Mouse (Mus musculus): ENCODE results near the gene Vps37d.
"Not testable (repeated sequence)": the region's sequence is repeated elsewhere in the genome, so short reads cannot be mapped to it uniquely, and the experiment has no call there.

Gene Vps37d

DNA sequence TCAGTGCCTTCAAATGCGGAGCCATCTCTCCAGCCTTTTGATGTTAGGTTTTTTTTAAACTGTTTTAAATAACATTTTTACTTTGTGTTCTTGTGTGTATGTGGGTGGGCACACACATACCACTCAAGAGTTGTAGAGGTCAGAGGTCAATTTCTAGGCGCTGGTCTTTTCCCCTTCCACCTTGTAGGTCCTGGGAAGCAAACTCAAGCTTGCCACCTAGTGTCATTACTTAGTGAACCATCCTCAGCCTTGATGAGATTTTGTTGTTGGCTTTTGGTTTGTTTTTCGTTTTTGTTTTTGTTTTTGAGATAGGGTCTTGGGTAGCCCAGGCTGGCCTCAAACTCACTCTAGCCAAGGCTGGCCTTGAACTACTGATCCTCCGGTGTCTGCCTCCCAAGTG lies 2.4 kb downstream of the Vps37d start:
- DNase-seq (ENCODE audit: low read depth, low spot score): no peak

GRCm38 (mm10) chr5:135073349-135074150 lies 4.5 kb downstream of the Vps37d start:
- no peak for DNase-seq (ENCODE audit: low read depth, low spot score)

GRCm38 (mm10) chr5:135072720-135073119 lies 5.3 kb downstream of the Vps37d start:
- no peak for DNase-seq (ENCODE audit: low read depth, low spot score)

- DNase-seq (ENCODE audit: low read depth, low spot score): no peak
These were observed 6.0 kb downstream of the Vps37d start for GRCm38 (mm10) chr5:135072061-135072460.

GRCm38 (mm10) chr5:135070448-135070847 lies 7.6 kb downstream of the Vps37d start:
- DNase-seq (ENCODE audit: low read depth, low spot score): no peak

GRCm38 (mm10) chr5:135066008-135066407 lies 12.1 kb downstream of the Vps37d start:
- no peak for DNase-seq (ENCODE audit: low read depth, low spot score)

- not testable (repeated sequence) for DNase-seq (ENCODE audit: low read depth, low spot score)
These were observed 13.1 kb downstream of the Vps37d start, which contains the start of gene Bud23 for GRCm38 (mm10) chr5:135064909-135065446. Bud23 (minus strand) TSS chr5:135064959.

GRCm38 (mm10) chr5:135064382-135064766 lies 13.7 kb downstream of the Vps37d start:
- DNase-seq (ENCODE audit: low read depth, low spot score): no peak

- peak; percentile 95 for DNase-seq (ENCODE audit: low read depth, low spot score)
These were observed 14.3 kb downstream of the Vps37d start, which contains the start of gene Dnajc30 for GRCm38 (mm10) chr5:135063629-135064381. Dnajc30 (plus strand) TSS chr5:135064202.

GRCm38 (mm10) chr5:135053356-135053755 lies 24.7 kb downstream of the Vps37d start:
- no peak for DNase-seq (ENCODE audit: low read depth, low spot score)

GRCm38 (mm10) chr5:135049268-135049667 lies 28.8 kb downstream of the Vps37d start:
- DNase-seq (ENCODE audit: low read depth, low spot score): not testable (repeated sequence)

DNA sequence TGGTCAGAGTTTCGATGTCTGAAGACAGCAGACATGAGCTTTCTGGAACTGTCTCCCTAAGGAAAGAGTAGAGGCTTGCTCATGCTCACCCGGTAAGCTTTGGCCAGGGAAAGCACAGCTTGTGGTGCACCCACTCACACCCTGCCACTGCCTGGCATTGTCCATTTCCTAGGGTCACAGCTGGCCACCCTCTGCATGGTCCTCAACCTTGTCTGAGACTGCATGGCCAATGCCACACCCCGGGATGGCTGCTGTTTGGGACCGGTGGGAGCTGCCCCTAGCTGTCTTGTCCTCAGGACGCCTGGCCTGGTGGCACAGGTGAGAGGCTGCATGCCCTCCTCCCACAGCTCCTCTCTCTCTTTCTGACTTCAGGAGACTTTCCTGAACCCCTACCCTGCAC lies 29.5 kb downstream of the Vps37d start:
- no peak for DNase-seq (ENCODE audit: low read depth, low spot score)

DNA sequence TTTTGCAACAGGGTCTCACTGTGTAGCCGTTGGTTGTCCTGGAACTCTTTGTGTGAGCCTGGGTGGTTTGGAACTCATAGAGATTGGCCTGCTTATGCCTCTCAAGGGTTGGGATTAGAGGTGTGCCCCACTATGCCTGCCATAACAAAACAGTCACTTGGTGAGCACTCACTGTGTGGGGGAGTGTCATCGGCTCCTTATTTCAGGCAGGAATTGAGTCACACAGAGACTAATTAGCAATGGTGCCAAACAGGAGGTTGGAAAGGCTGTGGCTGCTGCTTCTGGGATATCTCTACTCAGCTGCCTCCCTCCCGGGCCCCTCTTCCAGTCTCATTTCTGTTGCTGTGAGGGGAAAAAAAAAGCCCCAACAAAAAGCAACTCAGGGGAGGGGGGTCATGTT lies 33.5 kb downstream of the Vps37d start:
- DNase-seq (ENCODE audit: low read depth, low spot score): no peak

GRCm38 (mm10) chr5:135042105-135042788 lies 35.8 kb downstream of the Vps37d start:
- DNase-seq (ENCODE audit: low read depth, low spot score): no peak

GRCm38 (mm10) chr5:135040777-135041176 lies 37.3 kb downstream of the Vps37d start:
- DNase-seq (ENCODE audit: low read depth, low spot score): no peak

- DNase-seq (ENCODE audit: low read depth, low spot score): peak; percentile 68
These were observed 38.0 kb downstream of the Vps37d start for GRCm38 (mm10) chr5:135040059-135040458.

- DNase-seq (ENCODE audit: low read depth, low spot score): peak; percentile 43
These were observed 38.5 kb downstream of the Vps37d start for GRCm38 (mm10) chr5:135039541-135039940.

DNA sequence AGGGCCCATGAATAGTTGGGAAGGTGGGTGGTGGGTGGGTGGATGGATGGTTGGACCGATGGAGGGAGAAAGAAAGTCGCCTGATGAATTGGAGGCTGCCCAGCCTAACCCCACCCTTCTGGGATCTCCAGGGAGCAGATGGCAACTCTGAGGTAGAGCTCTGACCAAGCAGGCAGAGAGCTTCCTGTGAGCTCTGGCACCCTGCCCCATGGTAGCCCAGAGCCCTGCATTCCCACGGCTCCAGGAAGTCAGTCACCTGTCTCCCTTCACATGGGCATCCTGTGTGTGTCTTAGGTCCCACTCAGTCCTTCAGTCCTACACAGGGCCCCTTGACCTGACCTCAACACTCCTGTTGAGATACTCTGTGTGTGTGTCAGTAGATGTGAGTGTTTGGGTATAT lies 40.1 kb downstream of the Vps37d start:
- DNase-seq (ENCODE audit: low read depth, low spot score): no peak

GRCm38 (mm10) chr5:135035608-135036359 lies 42.3 kb downstream of the Vps37d start:
- DNase-seq (ENCODE audit: low read depth, low spot score): peak; percentile 81

DNA sequence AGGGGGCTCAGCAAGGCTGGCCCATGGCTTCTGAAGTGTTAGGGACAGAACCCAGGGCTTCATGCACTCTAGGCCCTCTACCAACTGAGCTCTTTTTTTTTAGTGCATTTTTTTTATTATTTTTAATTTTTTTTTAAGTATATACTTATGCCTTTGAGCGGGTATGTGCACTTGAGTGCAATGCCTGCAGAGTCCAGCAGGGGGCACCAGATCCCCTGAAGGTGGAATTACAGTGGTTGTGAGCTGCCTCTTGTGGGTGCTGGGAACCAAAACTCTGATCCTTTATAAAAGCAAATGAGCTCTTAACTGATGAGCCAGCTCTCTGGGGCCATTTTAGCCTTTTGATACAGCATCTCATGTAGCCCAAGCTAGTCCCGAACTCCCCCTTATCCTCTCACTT lies 43.5 kb downstream of the Vps37d start:
- no peak for DNase-seq (ENCODE audit: low read depth, low spot score)

- DNase-seq (ENCODE audit: low read depth, low spot score): no peak
These were observed 45.5 kb downstream of the Vps37d start for GRCm38 (mm10) chr5:135032581-135032980.

Data from telencephalon, adult 2 months (tissue).